Mouse (Mus musculus): Measurements from ENCODE around the gene 9130409I23Rik.

DNA sequence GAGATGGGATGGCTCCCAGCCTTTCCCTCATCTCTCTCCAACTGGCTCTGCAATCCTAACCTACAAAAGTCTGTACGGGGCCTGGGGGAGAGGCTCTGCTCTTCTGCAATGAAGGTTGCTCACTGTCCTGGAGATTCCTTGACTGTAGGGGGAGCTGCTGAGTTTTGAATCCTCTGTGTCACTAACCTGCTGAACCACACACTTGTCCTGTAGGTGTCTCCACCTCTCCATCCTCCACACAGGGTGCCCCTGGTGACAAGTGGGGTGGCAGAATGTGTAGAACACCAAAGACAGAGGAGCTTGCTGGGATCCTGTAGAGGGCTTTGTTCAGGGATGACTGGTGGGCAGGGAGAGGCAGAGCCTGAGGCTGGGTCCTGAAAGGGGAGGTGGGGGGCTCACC is 28.8 kb upstream of the 9130409I23Rik start:
- TF ChIP-seq CTCF (IDR thresholded peaks at IDR 0.05; ENCODE audit: insufficient read depth, low read depth, low read length) (no peak), POLR2A (IDR thresholded peaks at IDR 0.05; ENCODE audit: insufficient read depth, low read depth, low read length) (no peak)
